Mouse (Mus musculus): ENCODE results near the gene Ctsh. TPM values are rescaled to one million over a fixed set of nuclear protein-coding genes. Genes with fewer than 3 reads are reported as not detected.

Gene Ctsh
- polyA plus RNA-seq, 1 experiment = not detected

DNA sequence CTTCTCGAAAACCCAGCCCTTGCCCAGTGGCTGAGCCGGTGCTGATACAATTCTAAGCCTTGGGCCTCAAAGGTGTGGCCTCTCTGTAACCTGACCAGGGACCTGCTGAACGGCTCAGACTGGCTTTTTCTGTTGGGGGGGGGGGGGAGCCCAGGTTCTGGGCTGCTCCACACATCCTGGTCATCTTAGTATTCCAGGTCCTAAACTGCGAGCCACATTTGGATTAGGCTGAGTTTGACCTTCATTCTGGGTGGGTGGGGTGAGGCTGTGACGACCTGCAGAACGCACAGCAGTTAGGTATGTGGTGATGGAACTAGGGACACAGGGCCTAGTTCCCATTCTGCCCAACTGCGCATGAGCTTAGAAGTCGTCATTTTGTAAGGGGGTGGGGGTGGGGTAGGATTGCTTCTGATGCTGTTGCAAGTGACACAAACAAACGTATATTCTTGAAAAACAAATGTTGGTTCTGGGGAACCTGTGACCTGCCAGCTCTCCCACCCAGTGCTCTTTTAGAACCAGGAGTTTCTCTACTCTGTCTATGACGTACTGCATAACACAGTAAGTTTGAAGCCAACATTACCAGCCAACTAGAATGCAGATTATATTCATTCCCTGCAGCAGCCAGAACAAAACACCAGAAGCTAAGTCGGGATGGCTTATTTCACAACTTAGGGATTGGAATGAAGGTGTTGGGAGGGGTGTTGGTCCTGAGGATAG lies 70.4 kb downstream of the Ctsh start:
- no peak for TF ChIP-seq GATA1 (IDR thresholded peaks at IDR 0.05; ENCODE audit: low read length)

GRCm38 (mm10) chr9:90124873-90125245 lies 70.9 kb downstream of the Ctsh start:
- TF ChIP-seq GATA1 (IDR thresholded peaks at IDR 0.05; ENCODE audit: low read length) = no peak

Other genes with a start within 250 kb of the Ctsh start
- not detected in 2 replicates for gene Rasgrf1, start 144.2 kb upstream of the Ctsh start, polyA plus RNA-seq (2012)
- 87.4 and 119 TPM in 2 replicates for gene Morf4l1, start 60.6 kb downstream of the Ctsh start, polyA plus RNA-seq (2012)
- not detected in 2 replicates for gene Adamts7, start 108.9 kb downstream of the Ctsh start, polyA plus RNA-seq (2012)
- not detected in 2 replicates for gene Tbc1d2b, start 216.7 kb downstream of the Ctsh start, polyA plus RNA-seq (2012)